ENCODE assay signal across 11 mouse cellular contexts in genomic region chr5:34534776-34535581, GRCm38 (mm10). TPM values are rescaled to one million over a fixed set of nuclear protein-coding genes. Genes with fewer than 3 reads are reported as not detected.
DNase-seq lines count a peak whose midpoint lies in the region; ATAC-seq lines count a peak whose summit lies in the region.
"Had no signal": no experiment of that assay in that cellular context is flagged by ENCODE, and none has a peak within 500 bp of the region (broad histone marks: within the 10 kb centered on the region; RNA-seq: fewer than 3 reads in every experiment).

No protein-coding gene starts in this region.

- intact Hi-C loops in heart, postnatal 14 days (cut with DNase I), result no loop called here

- no peaks in the 10 kb centered on the region for H3K9me3 ChIP-seq in heart, embryonic 11.5 days (replicated peaks; ENCODE audit: control insufficient read depth, low read length)
- H3K9me3 ChIP-seq in limb, embryonic 10.5 days (replicated peaks), result no peaks in the 10 kb centered on the region
- H3K9me3 ChIP-seq: forebrain, embryonic 10.5 days; heart, embryonic 13.5 days had no signal

- 76% methylated on average over 5 of the region's 5 CpGs for WGBS in heart, embryonic 11.5 days (ENCODE audit: insufficient replicate concordance)
- 81% methylated on average over 5 of the region's 5 CpGs for WGBS in limb, embryonic 10.5 days

- H3K36me3 ChIP-seq in heart, embryonic 11.5 days (ENCODE audit: control insufficient read depth, insufficient read depth, low read length), result no peaks in the 10 kb centered on the region
- H3K36me3 ChIP-seq in limb, embryonic 10.5 days, result no peaks in the 10 kb centered on the region
- H3K36me3 ChIP-seq: forebrain, embryonic 10.5 days; heart, embryonic 13.5 days had no signal

- no peaks in the 10 kb centered on the region for H3K27me3 ChIP-seq in heart, embryonic 11.5 days (ENCODE audit: control insufficient read depth, insufficient read depth, low read length)
- no peaks in the 10 kb centered on the region for H3K27me3 ChIP-seq in limb, embryonic 10.5 days (ENCODE audit: low read depth, poor library complexity, severe bottlenecking)
- H3K27me3 ChIP-seq: heart, embryonic 13.5 days had no signal

- peak; percentile 38 to 51 for DNase-seq in heart, adult 9 months (ENCODE audit: low spot score in 2 of 2)
- DNase-seq in ovary, postnatal 36 days (ENCODE audit: low spot score), result peak; percentile 56
- DNase-seq in ovary, postnatal 10 days (ENCODE audit: low spot score), result no peak
- DNase-seq in brain, adult 2 months (ENCODE audit: low read depth, low spot score), result peak; percentile 41
- no peak for DNase-seq in limb, embryonic 10.5 days (ENCODE audit: low spot score)
- DNase-seq in spleen, postnatal 36 days (ENCODE audit: low spot score in 2 of 2), result no peak
- DNase-seq in heart, postnatal 14 days, result no peak

- H3K27ac ChIP-seq in heart, embryonic 11.5 days (ENCODE audit: low read depth, low read length), result no peak overlapping the region
- H3K27ac ChIP-seq in limb, embryonic 10.5 days, result no peak overlapping the region
- H3K27ac ChIP-seq: forebrain, embryonic 10.5 days had no signal

- no peak overlapping the region for H3K9ac ChIP-seq in heart, embryonic 11.5 days (ENCODE audit: low read depth, low read length)
- H3K9ac ChIP-seq: heart, embryonic 13.5 days had no signal

- ATAC-seq in heart, embryonic 11.5 days (replicated peaks; ENCODE audit: insufficient number of reproducible peaks, low FRiP score, low TSS enrichment), result no peak
- ATAC-seq: midbrain, embryonic 16.5 days had no signal

- H3K4me1 ChIP-seq in heart, embryonic 11.5 days (ENCODE audit: control insufficient read depth, insufficient read depth, low read length), result peaks cover 9% of the 10 kb centered on the region; the same call in 1 of the 2 replicates
- H3K4me1 ChIP-seq in limb, embryonic 10.5 days, result no peaks in the 10 kb centered on the region

- no peak overlapping the region for H3K4me2 ChIP-seq in heart, embryonic 11.5 days
- H3K4me2 ChIP-seq: heart, embryonic 13.5 days had no signal

- H3K4me3 ChIP-seq in heart, embryonic 11.5 days (ENCODE audit: low read depth, low read length), result no peak overlapping the region
- no peak overlapping the region for H3K4me3 ChIP-seq in limb, embryonic 10.5 days
- H3K4me3 ChIP-seq: forebrain, embryonic 10.5 days; heart, embryonic 13.5 days had no signal

RNA-seq across cellular contexts. Expression of gene Sh3bp2, which starts 9.3 kb away (rescaled TPM):
- polyA plus RNA-seq in heart, embryonic 11.5 days (2014; fragmentation: Nextera tagmentation; extraction: Ambion mirVana), result 4.2 and 5.2 TPM in 2 replicates
- polyA plus RNA-seq in limb, embryonic 10.5 days (2016; fragmentation: Nextera tagmentation; extraction: Ambion mirVana), result 9.9 and 17.1 TPM in 2 replicates
- total RNA-seq in heart, postnatal 14 days (2021), result 1 to 10 TPM; 3.8 to 4.6 TPM

RNA-seq across cellular contexts. Expression of gene Tnip2, which starts 21.2 kb away (rescaled TPM):
- 12.7 and 14.2 TPM in 2 replicates for polyA plus RNA-seq in heart, embryonic 11.5 days (2014; fragmentation: Nextera tagmentation; extraction: Ambion mirVana)
- 3.8 and 6.0 TPM in 2 replicates for polyA plus RNA-seq in limb, embryonic 10.5 days (2016; fragmentation: Nextera tagmentation; extraction: Ambion mirVana)
- total RNA-seq in heart, postnatal 14 days (2021), result 1 to 10 TPM; 6.4 to 8.3 TPM

RNA-seq across cellular contexts. Expression of gene Add1, which starts 38.5 kb away (rescaled TPM):
- 166 and 173 TPM in 2 replicates for polyA plus RNA-seq in heart, embryonic 11.5 days (2014; fragmentation: Nextera tagmentation; extraction: Ambion mirVana)
- polyA plus RNA-seq in limb, embryonic 10.5 days (2016; fragmentation: Nextera tagmentation; extraction: Ambion mirVana), result 134 and 166 TPM in 2 replicates
- 100 to 1,000 TPM; 149 to 154 TPM for total RNA-seq in heart, postnatal 14 days (2021)

Comparison
In these comparisons a context has a peak if more than half of its experiments do, and no peak if none do; other contexts are left out.
1. DNase-seq: peak in heart, adult 9 months (2 of 2), ovary, postnatal 36 days (single experiment) and brain, adult 2 months (single experiment); none in ovary, postnatal 10 days (single experiment), limb, embryonic 10.5 days (single experiment), spleen, postnatal 36 days (0 of 2) and heart, postnatal 14 days (0 of 2).